Mouse (Mus musculus): Measurements from ENCODE around the gene B4galt5. TPM values are rescaled to one million over a fixed set of nuclear protein-coding genes. Genes with fewer than 3 reads are reported as not detected.
A peak's percentile ranks its signal among the peaks of the same experiment; 100 is the strongest.
"Not testable (repeated sequence)": the region's sequence is repeated elsewhere in the genome, so short reads cannot be mapped to it uniquely, and the experiment has no call there.

The B4galt5 gene
- 10 to 100 TPM; 40.3 to 52.1 (median 43.5) TPM for total RNA-seq (2022)

- DNase-seq (ENCODE audit: low spot score in 2 of 2) = no peak
Observed at GRCm38 (mm10) chr2:167348376-167349282, at the start of gene B4galt5. TSS of gene B4galt5 (minus strand) at chr2:167349183.

GRCm38 (mm10) chr2:167396420-167396819 is 47.4 kb upstream of the B4galt5 start:
- not testable (repeated sequence) for DNase-seq (ENCODE audit: low spot score in 2 of 2)

- DNase-seq (ENCODE audit: low spot score in 2 of 2) = no peak
Observed at GRCm38 (mm10) chr2:167394426-167394825, 45.4 kb upstream of the B4galt5 start.

- DNase-seq (ENCODE audit: low spot score in 2 of 2) = no peak
Observed at GRCm38 (mm10) chr2:167386998-167387397, 38.0 kb upstream of the B4galt5 start.

GRCm38 (mm10) chr2:167386456-167386855 is 37.5 kb upstream of the B4galt5 start:
- DNase-seq (ENCODE audit: low spot score in 2 of 2) = no peak

- DNase-seq (ENCODE audit: low spot score in 2 of 2) = no peak
Observed at GRCm38 (mm10) chr2:167383666-167384083, 34.7 kb upstream of the B4galt5 start.

GRCm38 (mm10) chr2:167382389-167382788 is 33.4 kb upstream of the B4galt5 start:
- no peak for DNase-seq (ENCODE audit: low spot score in 2 of 2)

GRCm38 (mm10) chr2:167381596-167381995 is 32.6 kb upstream of the B4galt5 start:
- no peak for DNase-seq (ENCODE audit: low spot score in 2 of 2)

- no peak for DNase-seq (ENCODE audit: low spot score in 2 of 2)
Observed at GRCm38 (mm10) chr2:167380615-167381285, 31.8 kb upstream of the B4galt5 start.

GRCm38 (mm10) chr2:167378972-167379371 is 30.0 kb upstream of the B4galt5 start:
- DNase-seq (ENCODE audit: low spot score in 2 of 2) = no peak

GRCm38 (mm10) chr2:167377697-167378096 is 28.7 kb upstream of the B4galt5 start:
- no peak for DNase-seq (ENCODE audit: low spot score in 2 of 2)

- peak in 1 of 2 experiments; percentile 49 for DNase-seq (ENCODE audit: low spot score in 2 of 2)
Observed at GRCm38 (mm10) chr2:167376160-167376564, 27.2 kb upstream of the B4galt5 start.

- no peak for DNase-seq (ENCODE audit: low spot score in 2 of 2)
Observed at GRCm38 (mm10) chr2:167375688-167376087, 26.7 kb upstream of the B4galt5 start.

GRCm38 (mm10) chr2:167375135-167375534 is 26.2 kb upstream of the B4galt5 start:
- no peak for DNase-seq (ENCODE audit: low spot score in 2 of 2)

- peak in 1 of 2 experiments; percentile 41 for DNase-seq (ENCODE audit: low spot score in 2 of 2)
Observed at GRCm38 (mm10) chr2:167374191-167374805, 25.3 kb upstream of the B4galt5 start.

GRCm38 (mm10) chr2:167373266-167373665 is 24.3 kb upstream of the B4galt5 start:
- peak; percentile 31 to 53 for DNase-seq (ENCODE audit: low spot score in 2 of 2)

GRCm38 (mm10) chr2:167371506-167371905 is 22.5 kb upstream of the B4galt5 start:
- no peak for DNase-seq (ENCODE audit: low spot score in 2 of 2)

- no peak for DNase-seq (ENCODE audit: low spot score in 2 of 2)
Observed at GRCm38 (mm10) chr2:167368328-167368727, 19.3 kb upstream of the B4galt5 start.

GRCm38 (mm10) chr2:167367777-167368281 is 18.8 kb upstream of the B4galt5 start:
- DNase-seq (ENCODE audit: low spot score in 2 of 2) = no peak

- no peak for DNase-seq (ENCODE audit: low spot score in 2 of 2)
Observed at GRCm38 (mm10) chr2:167367325-167367724, 18.3 kb upstream of the B4galt5 start.

- no peak for DNase-seq (ENCODE audit: low spot score in 2 of 2)
Observed at GRCm38 (mm10) chr2:167365063-167365462, 16.1 kb upstream of the B4galt5 start.
